Mouse (Mus musculus) heart, postnatal 14 days (tissue): ENCODE results near the gene Tomt. TPM values are rescaled to one million over a fixed set of nuclear protein-coding genes. Genes with fewer than 3 reads are reported as not detected.
"Not testable (repeated sequence)": the region's sequence is repeated elsewhere in the genome, so short reads cannot be mapped to it uniquely, and the experiment has no call there.

ENCODE experiments used
- DNase-seq, 2 experiments: peaks; one replicate each; pipeline ENCODE4 v3.0.0; 2021 to 2022
- intact Hi-C: fragments of 180-260 bp; cut with DNase I; formaldehyde crosslinking; loops from one replicate; pipeline ENCODE4 v1.15.1; 2025
- long read RNA-seq, 2 experiments: library from polyadenylated mRNA; stranded (forward); transcript quantifications; one replicate each; pipeline ENCODE4 v2.0.0; 2021
- total RNA-seq, 2 experiments: library from RNA; stranded (reverse); gene quantifications; 2 replicates each; pipeline ENCODE4 v1.2.3; 2021

Gene Tomt
- total RNA-seq, result not detected
- long read RNA-seq, experiment 1, result 0 reads
- long read RNA-seq, experiment 2, result 0 reads

DNA sequence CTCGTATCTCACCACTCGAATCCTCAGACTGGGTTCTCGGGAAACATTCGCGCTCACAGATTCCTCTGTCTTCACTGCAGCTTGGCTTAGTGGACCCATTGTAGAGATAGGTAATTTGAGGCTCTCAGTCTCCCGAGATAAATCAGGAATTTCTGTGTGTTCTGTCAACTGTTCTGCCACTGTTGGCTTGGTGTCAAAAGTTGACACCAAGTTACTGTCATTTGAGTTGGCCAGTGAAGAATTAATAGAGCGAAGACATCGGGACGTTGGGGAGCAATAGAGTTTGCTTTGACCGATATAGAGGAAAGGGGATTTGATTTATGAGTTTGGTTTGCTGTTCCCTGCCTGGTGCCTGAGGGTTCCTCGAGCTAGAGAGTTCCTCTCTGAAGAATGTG is at the start of gene Tomt:
Gene Tomt, minus strand, starts transcription at position 73 of the 395 bp plus-strand sequence.
- no peak for DNase-seq
- intact Hi-C loops, result no loop called here

- intact Hi-C loops, result no loop called here
- no peak for DNase-seq
These were observed 49.7 kb upstream of the Tomt start for GRCm38 (mm10) chr7:101955862-101956261.

- intact Hi-C loops, result no loop called here
- no peak for DNase-seq
These were observed 49.1 kb upstream of the Tomt start for GRCm38 (mm10) chr7:101955276-101955675.

GRCm38 (mm10) chr7:101954163-101954562 is 48.0 kb upstream of the Tomt start:
- intact Hi-C loops, result no loop called here
- DNase-seq, result no peak

- no peak for DNase-seq
- intact Hi-C loops, result no loop called here
These were observed 45.9 kb upstream of the Tomt start for GRCm38 (mm10) chr7:101952098-101952497.

DNA sequence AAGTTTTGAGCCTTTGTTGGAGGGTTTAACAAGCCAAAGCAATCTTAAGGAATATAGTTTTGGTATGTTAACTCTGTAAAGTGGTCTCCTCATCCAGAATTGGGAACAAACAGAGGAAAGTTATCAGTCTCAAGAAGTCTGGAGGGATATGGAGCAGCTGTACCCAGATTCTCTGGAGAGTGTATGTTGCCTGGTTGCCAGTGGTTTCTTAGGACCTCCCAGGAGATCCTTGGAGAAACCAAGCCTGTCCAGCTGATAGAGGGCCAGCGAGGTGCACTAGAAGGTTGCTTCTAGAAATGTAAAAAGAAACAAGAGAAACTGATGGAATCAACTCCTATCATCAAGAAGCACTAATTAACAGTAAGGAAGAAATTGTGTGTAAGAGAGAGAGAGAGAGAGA is 45.5 kb upstream of the Tomt start:
- intact Hi-C loops, result no loop called here
- peak in 1 of 2 experiments; percentile 13 for DNase-seq

GRCm38 (mm10) chr7:101949008-101949407 is 42.8 kb upstream of the Tomt start:
- intact Hi-C loops, DNase-seq: not testable (repeated sequence)

- intact Hi-C loops, result no loop called here
These were observed 33.6 kb upstream of the Tomt start for GRCm38 (mm10) chr7:101939758-101940157.

DNA sequence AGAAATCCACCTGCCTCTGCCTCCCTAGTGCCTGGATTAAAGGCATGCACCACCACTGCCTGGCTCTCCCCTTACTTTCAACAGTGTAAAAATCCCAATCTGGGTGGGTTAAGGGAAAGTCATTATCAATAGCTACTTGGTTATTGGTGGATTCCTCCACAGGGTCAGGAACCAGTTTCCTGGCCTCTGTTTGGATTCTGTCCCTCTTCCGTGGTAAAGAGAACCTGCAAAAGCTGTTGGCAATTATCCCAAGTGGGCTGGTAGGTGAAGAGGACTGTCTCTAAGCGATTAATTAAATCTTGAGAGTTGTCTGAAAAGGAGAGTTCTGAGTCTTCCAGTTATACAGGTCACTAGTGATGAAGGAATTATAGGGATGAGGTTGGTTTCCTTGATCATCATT is 32.2 kb upstream of the Tomt start:
- intact Hi-C loops, result no loop called here
- DNase-seq, result no peak

More at GRCm38 (mm10) chr7:101939758-101940157, 33.6 kb upstream of the Tomt start:
- no peak for DNase-seq

DNA sequence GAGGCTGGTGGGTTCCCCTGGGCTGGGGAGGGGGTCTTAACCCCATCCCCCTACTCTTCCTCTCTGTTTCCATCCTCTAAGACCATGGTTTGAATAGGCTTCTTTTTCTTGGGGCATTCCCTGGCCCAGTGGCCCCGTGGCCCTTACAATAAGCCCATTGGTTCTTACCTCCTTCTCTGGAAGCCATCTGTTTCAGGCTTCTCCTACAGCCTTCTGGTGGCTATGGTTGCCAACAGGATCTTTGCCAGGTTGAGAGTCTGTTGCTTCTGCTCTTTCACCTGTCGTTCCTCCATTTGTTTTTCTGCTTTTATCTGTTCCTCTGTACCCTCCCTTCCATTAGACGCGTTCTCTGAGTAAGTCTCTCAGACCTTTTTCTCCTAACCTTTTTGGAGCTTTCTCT is 31.4 kb upstream of the Tomt start:
- DNase-seq, result no peak
- intact Hi-C loops, result no loop called here

DNA sequence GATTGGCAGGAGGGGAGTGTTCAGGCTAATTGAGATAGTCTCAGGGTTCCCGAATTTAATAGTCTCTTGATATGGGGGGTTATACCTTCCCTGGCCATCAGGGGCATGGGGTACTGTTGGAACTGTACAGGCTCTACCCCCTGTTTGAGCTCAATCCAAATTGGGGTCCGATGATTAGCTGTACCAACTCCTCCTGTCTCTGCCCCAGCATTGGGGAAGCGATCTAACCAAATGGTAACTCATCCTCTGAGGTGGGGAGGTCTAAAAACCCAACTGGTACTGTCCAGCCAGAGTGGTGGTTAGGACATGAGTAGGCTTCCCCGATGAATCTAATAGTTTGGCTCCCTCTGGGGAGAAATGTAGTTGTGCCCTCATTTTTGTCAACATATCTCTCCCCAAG is 30.8 kb upstream of the Tomt start:
- intact Hi-C loops, result no loop called here
- DNase-seq, result no peak

DNA sequence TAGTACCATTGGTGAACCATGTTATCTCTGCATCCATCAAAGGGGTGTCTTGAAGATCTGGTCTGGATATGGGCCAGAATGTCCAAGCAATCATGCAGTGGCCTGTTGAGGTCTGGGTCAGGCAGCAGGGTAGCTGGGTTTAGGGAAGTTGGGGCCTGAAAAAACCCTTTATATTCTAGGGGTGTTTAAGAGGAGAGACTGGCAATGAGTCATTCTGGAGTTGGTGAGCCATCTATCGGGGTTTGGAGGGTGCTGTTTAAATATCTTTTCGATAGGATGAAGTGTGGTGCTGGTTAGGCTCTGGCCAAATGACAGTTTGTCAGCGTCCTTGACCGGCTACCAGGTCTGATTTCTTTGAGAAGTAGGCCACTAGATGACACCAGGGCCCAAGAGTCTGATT is 29.8 kb upstream of the Tomt start:
- intact Hi-C loops, result loop anchor here (2.0 kb wide), 1 partner anchor 35 kb away; no protein-coding TSS in a partner anchor
- no peak for DNase-seq

DNA sequence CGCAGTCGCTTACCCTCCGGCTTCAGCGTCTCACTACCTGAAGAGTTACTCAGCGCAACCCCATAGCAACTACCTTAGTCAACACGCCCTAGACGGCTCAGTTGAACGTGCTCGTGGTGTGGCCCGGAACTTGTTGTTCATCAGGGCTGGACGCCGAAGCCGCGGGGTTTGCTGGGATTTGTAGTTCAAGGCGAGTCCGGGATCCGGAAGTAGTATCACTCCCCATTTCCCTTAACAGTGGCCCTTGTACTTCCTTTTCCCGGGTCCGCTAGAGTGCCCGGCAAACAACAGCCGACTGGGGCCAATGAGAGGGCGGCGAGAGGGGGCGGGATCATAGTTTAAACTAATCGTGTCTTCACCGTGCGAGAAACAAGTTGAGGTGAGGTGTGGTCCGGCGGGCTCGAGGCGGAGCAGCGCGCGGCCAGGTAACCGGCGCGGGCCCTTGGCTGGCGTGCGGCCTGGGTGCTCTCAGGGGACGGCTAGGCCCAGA is 27.6 kb upstream of the Tomt start, which contains the start of the genes Lrrc51 and Numa1:
Gene Lrrc51, minus strand, starts transcription at position 145 of the 490 bp plus-strand sequence.
Gene Numa1, plus strand, starts transcription at position 361 of the 490 bp plus-strand sequence.
- DNase-seq, result peak; percentile 93 to 96
- intact Hi-C loops, result loop anchor here (2.0 to 5.0 kb wide), 2 partner anchors 36 to 37 kb away; no protein-coding TSS in a partner anchor

GRCm38 (mm10) chr7:101933300-101933699 is 27.1 kb upstream of the Tomt start:
- intact Hi-C loops, result loop anchor here (5.0 kb wide), 1 partner anchor 36 kb away; no protein-coding TSS in a partner anchor
- DNase-seq, result no peak

DNA sequence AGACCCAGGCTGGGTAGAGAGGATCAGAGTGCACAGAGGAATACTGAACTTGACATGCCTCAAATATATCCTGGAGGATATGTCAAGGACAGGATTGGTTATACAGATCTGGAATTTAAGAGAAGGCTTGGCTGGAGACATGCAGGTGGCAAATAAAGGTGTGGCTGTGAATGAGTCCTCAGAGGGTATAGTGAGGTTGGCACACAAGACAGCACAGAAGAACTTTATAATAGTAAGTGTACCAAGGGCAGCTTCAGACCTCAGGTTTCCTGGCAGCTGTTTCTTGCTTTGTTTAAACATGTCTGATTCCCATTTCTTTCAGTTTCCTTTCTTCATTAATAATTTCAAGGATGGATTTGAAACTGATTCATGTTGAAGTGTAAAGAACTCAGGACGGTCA is 26.4 kb upstream of the Tomt start:
- intact Hi-C loops, result loop anchor here (5.0 kb wide), 1 partner anchor 35 kb away; no protein-coding TSS in a partner anchor
- DNase-seq, result no peak

- no peak for DNase-seq
- intact Hi-C loops, result no loop called here
These were observed 21.9 kb upstream of the Tomt start for GRCm38 (mm10) chr7:101928093-101928492.

GRCm38 (mm10) chr7:101925892-101926291 is 19.7 kb upstream of the Tomt start:
- DNase-seq, intact Hi-C loops: not testable (repeated sequence)

- peak; percentile 59 to 77 for DNase-seq
- intact Hi-C loops, result loop anchor here (2.0 to 5.0 kb wide), 3 partner anchors 49 to 161 kb away; no protein-coding TSS in a partner anchor
These were observed 11.9 kb upstream of the Tomt start for GRCm38 (mm10) chr7:101918071-101918470.

GRCm38 (mm10) chr7:101911982-101912381 is 5.8 kb upstream of the Tomt start:
- intact Hi-C loops, result no loop called here
- DNase-seq, result no peak

DNA sequence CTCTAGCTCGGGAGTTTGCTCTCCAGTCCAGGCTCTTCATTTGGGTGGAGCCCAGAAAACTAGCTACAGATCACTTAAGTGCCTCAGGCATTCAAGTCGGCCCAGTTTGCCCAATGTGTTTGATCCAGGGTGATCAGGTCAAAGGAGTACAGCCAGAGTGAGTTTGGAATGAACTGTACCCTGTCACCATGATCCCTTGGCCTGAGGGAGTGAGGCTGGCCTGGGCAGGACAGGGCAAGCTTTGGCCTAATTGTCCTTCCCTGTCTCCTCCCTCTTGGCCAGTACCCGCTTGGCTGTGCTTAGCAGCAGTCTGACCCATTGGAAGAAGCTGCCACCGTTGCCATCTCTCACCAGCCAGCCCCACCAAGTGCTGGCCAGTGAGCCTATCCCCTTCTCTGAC is 4.0 kb upstream of the Tomt start:
- DNase-seq, result no peak
- intact Hi-C loops, result no loop called here

DNA sequence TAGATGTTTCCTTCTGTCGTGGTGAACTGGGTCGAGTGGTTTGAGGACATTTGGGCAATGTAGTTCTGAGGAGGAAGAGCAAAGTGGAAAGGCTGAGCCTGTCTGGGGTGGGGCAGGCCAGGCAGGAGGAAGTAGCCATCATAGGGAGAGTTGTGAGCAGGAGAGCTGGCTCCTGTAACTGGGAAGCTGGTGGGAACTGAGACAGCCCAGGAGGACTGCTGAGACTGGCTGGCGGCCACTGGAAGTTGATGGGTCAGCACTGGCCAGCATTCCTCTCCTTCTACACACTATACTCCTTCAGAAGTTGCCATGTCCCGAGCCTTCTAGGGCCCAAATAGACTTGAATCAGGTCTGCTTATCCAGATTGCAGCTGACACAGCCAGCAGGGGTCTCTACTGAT is 2.2 kb upstream of the Tomt start:
- peak in 1 of 2 experiments; percentile 26 for DNase-seq
- intact Hi-C loops, result no loop called here

DNA sequence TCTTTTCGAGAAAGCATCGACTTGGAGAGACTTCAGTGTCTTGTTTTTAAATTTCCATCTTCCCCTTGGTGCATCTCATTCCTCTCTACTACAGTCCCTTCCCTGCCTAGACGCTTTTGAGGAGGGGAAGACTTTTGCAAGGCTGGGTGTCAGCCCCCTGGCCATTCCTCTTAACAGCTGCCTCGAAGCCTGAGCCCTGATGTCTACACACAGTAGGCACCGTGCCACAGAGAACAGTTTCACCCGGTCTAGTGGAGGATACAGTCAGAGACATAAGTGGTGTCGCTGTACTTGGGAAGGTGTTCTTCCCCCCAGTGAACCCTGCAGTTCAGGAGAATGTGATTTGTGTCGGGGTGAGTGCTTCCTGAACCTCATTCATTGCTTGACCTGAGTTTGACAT is 537 bp upstream of the Tomt start:
- no peak for DNase-seq
- intact Hi-C loops, result no loop called here
